Mouse (Mus musculus) ovary, postnatal 10 days (tissue): ENCODE results near the gene Acly.

Experiments
- DNase-seq: peaks from one replicate; pipeline ENCODE4 v3.0.0; 2022; ENCODE audit warnings: low spot score

The Acly gene

DNA sequence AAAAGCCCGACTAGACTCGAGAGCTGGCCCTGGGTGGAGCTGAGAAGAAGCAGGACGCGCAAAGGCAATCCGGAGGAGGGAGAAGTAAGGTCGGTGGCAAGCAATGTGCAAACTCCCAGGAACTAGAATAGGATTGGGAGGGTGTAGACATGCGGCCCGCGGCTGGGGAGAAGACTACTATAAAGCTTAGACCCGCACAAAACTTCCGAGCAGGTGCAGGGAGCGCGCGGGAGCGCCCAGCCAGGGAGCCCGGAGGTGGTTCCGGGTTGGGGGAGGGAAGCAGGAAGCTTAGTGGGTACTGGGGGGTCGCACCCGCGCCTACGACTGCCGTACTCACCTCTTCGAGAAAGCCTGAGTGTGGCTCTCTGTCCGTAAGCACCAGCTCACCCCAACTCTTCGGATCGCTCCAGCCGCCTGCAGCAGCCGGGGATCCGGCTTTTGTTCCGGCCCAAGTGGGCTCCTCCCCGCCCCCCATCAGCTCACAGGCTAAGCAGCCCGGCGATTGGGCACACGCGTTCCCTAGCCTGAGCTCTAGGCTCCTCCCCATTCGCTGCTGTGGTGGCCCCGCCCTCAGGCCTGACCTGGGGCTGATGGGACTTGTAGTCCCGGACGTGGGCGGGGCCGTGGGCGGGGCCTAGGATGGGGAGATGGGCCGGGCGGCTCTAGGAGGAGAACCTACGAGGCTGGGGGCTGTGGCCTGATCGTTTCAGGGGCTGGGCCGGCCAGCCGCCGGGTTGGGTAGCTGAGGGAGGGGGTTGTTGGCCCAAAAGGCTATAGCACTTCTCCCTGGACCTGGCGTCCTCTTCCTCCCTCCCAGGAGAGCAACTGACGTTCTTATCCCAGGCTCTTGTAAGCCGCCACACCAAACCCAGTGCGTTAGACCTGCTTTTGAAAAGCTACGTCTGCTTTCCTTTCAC, at the start of gene Acly:
Acly (minus strand) TSS at position 543 of the 917 bp plus-strand sequence.
- peak; percentile 84 for DNase-seq

DNA sequence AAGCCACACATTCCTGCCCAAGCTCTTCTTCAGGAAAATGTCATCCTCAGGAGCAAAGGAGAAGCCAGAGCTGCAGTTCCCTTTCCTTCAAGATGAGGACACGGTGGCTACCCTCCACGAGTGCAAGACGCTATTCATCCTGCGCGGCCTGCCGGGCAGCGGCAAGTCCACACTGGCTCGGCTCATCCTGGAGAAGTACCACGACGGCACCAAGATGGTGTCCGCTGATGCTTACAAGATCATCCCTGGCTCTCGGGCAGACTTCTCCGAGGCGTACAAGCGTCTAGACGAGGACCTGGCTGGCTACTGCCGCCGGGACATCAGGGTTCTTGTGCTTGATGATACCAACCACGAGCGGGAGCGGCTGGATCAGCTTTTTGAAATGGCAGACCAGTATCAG, 48.5 kb upstream of the Acly start:
- DNase-seq = no peak

DNA sequence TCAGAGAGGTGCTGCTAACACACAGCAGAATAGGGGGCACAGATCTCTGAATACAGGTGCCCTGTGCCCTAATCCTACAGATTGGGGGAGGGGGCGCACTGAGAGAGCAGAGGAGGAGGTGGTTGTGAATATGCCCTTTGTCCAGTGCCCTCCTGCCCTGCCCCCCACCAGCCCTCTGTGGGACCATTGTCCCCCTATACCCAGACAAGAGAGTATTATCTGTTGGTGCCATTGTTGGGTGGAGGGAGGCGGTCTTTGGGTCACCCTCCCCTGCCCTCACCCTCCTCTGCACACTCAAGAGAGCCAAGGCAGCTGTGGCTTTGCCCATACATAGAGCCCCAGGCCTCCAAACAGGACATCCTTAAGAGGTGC, 47.7 kb upstream of the Acly start:
- DNase-seq = no peak

DNA sequence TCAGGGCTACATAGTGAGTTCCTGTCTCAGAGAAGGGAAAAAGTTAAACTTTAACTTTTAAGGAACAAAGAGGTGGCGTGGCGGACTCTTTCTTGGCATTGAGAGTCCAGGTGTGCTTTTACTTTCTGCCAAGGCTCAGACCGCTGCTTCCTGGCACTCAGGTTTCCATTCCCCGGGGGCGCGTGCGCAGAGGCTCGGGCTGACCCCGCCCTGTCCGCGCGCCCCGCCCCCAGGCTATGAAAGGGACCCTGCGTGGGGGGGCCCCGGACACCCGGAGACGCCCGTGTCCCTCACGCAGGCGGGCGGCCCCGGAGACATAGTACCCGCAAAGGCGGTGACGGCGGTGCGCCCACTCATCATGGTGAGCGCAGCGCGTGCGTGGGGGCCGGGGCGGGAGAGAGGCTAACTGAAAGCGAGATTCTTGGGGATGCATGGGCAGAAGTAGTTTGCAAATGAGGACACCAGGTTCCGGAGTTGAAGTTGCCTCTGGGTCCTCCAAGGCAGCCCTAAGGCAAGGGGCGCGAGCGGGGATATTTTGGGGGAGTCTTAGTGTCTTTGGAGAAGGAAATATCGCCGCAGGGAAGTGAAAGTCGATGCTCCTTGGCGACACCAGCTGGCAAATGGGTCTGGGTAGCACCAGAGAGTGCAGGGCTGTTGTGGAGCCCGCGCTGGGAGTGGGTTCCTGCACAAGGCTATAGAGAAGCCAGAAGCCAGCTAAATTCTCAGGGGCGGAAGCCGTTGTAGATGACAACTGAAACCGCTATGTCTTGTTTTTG, 47.1 kb upstream of the Acly start, which contains the start of gene Cnp:
Cnp (plus strand) TSS at position 197 of the 776 bp plus-strand sequence.
- peak; percentile 55 for DNase-seq

DNA sequence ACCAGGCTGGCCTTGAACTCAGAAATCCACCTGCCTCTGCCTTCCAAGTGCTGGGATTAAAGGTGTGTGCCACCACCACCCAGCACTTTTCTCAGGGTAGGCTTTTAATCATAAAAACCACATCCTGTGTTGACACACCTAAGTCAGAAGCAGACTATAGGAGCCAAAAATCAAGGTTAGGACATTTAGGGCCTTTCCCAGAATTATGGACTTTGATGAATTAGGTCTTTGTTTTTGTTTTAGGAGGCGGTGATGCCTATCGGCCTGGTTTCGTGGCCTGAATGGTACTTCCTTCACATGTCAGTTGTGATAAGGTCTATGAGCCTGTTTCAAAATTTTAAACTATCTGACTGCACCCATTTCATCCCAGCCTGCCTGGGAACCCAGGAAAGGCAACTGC, 46.4 kb upstream of the Acly start:
- no peak for DNase-seq

DNA sequence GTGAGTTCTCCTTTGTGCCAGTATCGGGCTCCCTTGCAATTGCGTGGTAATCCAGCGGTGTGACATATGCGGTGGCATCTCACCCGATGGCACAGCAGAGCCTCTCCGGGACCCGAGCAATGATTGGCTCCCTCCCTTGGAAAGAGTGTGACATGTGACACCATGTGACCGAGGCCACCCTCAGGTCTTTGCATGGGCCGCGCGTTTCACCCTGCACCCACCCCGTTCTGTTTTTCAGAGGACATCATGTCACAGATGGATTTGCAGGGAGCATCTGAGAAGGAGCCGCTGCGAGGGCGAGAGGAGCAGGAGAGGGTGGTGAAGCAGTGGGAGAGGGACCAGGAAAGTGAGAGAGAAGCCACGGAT, 43.4 kb upstream of the Acly start:
- no peak for DNase-seq

DNA sequence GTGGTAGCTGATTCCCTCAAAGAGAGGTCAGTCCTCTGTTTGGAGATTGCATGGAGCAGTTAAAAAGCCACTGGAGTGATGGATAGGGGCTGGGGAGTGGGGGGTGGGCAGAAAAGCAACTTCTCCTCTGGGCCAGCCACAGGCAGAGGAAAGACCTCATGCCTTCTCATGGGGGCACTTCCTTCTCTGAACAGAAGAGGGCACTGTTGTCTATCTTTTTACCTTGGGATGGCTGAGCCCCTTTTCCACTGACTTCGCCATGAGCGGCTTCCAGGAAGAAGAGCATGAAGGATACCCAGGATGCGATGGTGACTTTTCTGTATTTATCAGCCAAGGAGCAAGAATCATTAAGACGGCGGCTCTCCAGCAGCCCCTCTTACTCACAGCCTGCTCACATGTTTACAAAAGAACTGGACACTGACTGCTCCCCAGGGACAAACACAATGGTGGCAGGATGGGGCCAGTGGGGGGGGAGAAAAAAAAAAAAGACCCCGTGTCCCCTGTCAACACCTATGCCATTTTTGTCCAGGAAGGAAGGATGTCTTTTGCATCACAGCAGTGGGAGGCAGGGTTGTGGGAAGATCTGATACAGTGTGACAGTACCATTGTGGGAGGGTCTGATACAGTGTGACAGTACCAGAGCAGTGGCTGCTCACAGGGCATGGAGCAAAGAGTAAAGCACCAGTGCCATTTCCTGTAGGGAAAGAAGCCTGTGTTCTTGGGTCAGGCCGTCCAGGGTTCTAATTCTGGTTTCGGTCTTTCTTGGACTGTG, 42.8 kb upstream of the Acly start:
- peak; percentile 42 for DNase-seq

DNA sequence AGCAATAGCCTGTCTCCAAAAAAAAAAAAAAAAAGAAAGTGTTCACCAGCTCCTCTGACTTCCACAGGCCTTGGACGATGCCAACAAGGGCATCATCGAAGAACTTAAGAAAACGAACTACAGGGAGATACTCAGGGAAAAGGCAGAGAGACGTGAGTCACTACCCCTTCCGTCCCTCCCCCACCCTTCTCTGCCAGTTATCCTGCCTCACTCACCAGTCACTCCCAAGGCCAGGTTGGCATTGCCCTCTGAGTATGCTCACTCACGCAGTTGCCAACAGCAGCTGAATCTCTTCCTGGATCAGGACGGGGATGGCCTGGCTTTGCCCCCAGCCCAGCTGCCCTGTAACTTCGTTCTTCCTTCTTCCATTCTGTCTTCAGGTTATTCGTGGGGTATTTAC, 42.0 kb upstream of the Acly start:
- no peak for DNase-seq

DNA sequence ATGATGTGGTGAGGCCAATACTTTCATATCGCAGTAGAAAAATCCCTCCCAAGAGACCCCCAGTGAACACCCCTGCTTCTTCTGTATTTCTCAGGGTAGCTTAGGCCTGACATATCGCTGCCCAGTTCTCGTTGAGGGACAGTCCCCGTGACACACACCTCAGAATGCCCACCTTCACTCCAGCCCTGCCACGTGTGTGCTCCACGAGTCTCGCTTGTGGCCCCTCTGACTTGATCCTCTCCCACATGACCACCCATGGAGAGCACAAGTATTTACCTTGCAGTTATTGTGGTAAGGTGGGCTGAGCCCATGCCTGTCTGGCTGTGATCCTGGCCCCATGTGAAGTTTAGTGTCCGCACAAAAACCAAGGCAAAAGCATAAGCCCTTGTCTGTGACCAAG, 40.9 kb upstream of the Acly start:
- no peak for DNase-seq

DNA sequence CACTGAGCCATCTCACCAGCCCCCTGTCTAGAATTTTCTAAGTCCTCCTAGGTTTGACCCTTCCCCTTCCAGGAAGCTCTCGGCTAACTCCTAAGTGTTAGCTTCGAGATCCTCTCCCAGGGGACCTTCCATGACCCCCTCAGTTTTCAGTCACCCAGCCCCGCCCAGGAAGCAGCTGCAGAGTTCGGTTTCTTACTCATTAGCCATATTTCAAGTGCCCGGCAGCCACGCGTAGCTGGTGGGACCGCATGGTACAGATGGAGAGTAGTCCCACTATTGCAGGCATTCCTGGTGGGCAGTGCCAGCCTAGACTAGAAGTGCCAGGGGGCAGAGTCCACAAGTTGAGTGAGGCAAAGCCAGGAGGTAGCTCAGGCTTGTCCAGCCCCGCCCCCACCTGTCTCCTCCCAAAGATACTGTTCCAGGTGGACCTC, 40.0 kb upstream of the Acly start:
- no peak for DNase-seq

DNA sequence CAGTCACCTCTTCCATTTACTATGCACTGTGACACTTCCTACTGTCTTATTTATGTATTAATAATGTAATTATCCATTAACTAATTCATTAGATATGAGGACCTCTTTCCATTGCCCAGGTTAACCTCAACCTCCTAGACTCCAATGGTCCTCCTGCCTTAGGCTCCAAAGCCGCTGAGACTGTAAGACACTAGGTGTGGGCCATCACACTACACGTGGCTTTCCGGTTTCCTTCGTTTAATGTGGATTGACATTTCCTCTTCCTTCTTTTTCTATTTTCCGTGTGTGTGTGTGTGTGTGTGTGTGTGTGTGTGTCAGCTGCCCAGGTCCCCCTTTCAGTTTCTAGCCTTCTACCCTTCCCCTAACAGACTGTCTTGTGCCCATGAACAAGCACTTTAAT, 39.4 kb upstream of the Acly start:
- no peak for DNase-seq

DNA sequence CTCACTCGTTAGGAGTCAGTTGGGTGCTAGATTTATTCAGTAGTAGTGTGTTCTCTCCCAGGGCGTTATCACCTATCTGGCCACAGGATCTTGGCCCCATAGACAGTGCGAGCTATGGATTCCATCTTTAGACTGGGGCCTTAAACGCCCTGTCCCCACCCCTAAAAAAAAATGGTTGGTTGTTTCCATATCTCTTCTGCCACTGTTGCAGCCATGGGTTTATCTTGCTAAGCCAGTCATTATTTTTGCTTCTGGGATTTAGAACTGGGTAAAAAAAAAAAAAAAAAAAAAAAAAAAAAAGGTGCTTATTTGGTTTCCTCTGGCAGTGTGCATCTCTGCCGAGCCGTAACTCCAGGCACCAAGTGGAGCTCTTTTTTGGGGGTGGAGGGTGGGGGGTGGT, 36.9 kb upstream of the Acly start:
- DNase-seq = no peak

DNA sequence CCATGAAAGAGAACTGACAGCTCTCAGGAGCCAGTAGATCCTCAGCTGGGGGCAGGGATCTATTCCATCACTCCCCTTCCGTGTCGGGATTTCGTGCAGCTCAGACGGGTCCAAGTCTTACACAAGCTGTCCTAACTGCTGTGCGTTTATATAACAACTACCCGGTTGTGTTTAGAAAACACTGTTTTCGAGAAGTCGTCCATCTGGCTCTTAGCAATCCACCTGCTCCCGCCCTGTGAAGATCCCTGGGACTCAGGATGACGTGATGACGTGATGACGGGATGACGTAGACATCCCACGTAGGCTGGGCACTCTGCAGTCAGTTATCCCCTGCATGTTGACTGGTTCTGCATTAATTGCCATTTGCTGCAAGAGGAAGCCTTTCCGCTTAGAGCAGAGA, 36.5 kb upstream of the Acly start:
- no peak for DNase-seq

DNA sequence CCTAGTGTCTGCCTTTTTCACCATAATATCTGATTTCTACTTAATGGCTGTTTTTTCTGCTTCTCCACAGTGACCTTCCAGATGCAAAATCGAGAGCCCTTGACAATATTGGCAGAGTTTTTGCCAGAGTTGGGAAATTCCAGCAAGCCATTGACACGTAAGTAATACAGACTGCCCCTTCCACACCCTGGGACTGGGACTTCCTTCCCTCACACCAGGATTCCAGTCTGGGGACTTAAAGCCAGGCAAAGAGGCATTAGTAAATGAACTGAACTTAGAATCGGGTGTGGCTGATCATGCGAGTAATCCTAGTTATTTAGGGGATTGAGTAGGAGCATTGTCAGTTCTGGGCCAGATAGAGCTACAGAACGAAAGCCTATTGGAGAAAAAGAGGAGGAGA, 33.9 kb upstream of the Acly start:
- DNase-seq = no peak

DNA sequence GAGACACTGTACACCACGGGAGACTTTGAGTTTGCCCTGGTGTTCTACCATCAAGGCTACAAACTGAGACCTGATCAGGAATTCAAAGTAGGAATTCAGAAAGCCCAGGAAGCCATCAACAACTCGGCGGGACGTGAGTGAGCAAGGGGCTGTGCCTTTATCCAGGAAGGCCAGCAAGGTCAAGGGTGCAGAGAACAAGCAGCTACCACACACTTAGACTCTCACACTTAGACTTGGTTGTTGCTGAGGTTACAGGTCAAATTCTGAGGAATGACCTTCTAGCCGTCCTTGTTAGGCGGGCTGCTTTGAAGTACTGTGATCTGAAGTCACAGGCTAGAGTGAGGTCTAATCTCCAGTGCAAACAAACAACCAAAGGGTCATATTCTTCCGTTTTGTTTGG, 31.7 kb upstream of the Acly start:
- DNase-seq = no peak

DNA sequence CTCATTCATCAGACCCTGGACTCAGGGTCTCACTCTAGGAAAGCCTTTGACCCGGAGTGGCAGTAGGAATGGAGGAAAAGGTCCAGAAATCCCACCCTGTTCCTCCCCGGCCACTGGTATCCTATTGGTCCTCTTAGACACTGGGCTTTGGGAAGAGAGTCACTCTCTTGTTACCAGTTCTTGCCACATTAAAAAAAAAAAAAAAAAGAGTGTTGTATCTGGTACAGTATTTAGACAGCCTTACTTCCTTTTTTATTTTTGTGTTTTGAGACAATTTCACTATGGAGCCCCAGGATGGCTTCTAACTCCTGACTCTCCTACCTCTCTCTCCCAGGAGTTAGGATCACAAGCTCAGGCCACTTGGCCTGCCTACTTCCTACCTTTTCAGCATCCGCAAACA, 29.8 kb upstream of the Acly start:
- DNase-seq = no peak

DNA sequence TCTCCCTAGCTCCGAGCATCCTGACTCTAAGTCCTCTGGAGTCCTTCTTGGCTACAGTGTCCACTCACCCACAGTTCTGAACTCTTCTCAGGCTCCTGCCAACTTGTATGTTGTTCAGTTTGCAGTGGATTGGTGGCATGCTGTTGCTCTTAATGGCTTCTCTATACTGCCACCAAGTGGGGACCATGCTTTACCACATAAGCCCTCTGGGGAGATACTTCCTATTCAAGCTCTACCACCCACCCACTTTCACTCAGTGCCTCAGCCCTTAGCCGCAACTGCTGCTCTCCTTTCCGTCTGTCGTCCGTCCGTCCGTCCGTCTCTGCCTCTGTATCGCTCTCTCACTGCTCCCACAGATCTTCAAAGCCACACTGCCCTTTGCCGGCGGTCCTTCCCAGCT, 27.8 kb upstream of the Acly start:
- no peak for DNase-seq

DNA sequence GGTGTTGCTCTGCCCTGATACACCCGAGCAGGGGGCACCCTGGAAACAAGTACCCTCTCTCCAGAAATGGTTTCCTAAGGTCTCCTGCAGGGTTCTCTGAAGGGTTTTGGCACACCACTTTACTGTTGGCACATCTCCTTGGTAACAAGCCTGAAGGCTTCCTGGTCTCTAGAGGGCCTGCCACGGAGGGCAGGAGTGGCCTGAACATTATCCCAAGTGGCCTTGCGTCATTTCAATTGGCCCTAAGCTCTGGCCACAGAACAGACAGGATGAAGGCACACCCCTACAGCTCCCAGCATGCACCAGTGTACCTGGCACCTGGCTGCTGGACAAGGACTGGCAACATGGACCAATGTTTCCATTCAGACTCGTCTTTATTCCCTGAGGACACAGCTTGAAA, 25.0 kb upstream of the Acly start:
- no peak for DNase-seq

DNA sequence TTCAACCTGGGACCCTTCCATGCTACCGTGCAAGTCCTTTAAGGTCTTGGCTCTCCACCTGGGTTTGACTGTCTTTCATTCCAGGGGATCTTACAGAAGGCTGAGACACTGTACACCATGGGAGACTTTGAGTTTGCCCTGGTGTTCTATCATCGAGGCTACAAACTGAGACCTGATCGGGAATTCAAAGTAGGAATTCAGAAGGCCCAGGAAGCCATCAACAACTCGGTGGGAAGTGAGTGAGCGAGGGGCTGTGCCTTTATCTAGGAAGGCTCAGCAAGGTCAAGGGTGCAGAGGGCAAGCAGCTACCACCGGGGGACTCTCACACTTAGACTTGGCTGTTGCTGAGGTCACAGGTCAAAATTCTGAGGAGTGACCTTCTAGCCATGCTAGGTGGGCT, 22.3 kb upstream of the Acly start:
- DNase-seq = no peak

DNA sequence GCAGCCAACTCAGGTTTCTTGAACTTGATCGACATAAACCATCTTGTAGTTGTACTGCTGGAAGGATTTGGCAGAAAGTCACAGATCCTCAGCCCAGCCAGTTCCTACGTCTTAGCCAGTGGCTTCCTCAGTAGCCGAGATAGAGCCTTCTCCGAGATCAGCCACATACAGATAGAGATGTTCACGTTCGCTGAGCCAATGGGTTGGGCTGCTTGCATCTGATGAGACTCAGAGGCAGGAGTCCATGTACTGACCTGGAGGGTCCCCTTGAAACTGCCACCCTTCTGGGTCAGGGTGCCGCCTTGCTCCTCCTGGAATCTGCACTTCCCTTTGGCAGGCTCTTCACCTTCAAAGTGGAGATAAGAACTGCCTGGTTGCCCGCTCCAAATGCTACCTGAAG, 21.7 kb upstream of the Acly start:
- no peak for DNase-seq

DNA sequence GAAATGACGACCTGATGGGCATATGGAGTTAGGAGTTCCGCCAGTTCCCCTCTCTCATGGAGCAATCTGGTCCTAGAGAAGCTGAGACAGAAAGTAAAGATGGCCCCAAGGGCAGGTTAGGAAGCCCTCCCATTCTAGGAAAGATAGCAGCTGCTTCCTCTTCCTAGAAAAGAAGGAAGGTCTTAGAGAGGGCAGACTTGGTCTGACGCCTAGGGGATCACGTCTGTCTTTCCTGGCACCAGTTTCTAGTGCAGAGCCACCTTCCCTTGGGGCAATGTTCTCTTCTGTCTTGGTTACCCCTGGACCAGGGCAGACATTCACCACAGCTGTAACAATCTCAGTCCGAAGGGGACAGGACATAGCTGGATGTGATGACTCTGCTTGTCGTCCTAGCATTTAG, 20.3 kb upstream of the Acly start:
- no peak for DNase-seq

DNA sequence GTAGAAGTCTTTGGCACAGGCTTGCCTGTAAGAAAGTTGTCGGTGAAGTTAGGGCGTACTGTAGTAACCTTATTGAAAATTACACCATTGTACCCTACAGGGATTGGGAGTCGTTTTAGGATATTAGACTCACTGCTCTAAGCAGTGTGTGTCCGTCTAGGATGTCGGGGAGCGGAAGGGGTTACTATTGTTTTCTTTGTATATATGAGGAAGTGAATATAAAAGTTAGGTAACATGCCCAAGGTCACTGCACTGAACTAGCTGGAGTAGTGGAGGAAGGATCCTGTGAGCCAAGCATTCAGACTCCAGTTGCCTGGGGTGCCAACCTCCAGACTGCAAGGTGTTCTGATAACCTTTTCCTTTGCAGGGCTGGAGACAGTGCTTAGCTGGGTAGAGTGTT, 19.2 kb upstream of the Acly start:
- DNase-seq = no peak

DNA sequence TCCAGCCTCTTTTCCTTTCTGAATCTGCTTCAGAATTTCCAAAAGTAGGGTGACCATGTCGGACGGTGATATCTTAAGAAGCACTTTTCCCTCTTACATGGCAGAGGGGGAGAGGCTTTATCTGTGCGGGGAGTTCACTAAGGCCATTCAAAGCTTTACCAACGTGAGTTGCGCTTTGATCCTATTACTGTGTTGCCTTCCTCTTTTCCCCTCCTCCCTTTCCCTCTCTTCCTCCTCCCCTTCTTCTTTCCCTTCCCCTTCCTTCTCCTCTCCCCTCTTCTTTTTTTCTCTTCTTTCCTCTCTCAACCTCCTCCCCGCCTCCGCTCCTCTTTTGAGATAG, 17.9 kb upstream of the Acly start:
- DNase-seq = no peak
